Mouse (Mus musculus) hindbrain, embryonic 15.5 days (tissue): ENCODE measurements around the gene Frmpd1. TPM values are rescaled to one million over a fixed set of nuclear protein-coding genes. Genes with fewer than 3 reads are reported as not detected.

Experiments
- polyA plus RNA-seq: library from polyadenylated mRNA; unstranded; fragments of >200 nt; fragmentation: Nextera tagmentation; extraction: Ambion mirVana; gene quantifications from 2 replicates; pipeline ENCODE4 v1.2.1, GENCODE M21; 2015

The Frmpd1 gene
- polyA plus RNA-seq, 1 experiment from 2014 or later, result 2.9 TPM

Other genes with a start within 250 kb of the Frmpd1 start
- 27.0 and 29.2 TPM in 2 replicates for gene Grhpr, start 203.5 kb upstream of the Frmpd1 start, polyA plus RNA-seq
- gene Zbtb5, start 172.5 kb upstream of the Frmpd1 start, polyA plus RNA-seq, result 39.6 and 41.7 TPM in 2 replicates
- gene Polr1e, start 166.3 kb upstream of the Frmpd1 start, polyA plus RNA-seq, result 33.9 and 36.7 TPM in 2 replicates
- 17.2 and 19.0 TPM in 2 replicates for gene Fbxo10, start 100.3 kb upstream of the Frmpd1 start, polyA plus RNA-seq
- 159 and 170 TPM in 2 replicates for gene Tomm5, start 76.8 kb upstream of the Frmpd1 start, polyA plus RNA-seq
- gene Trmt10b, start 112.3 kb downstream of the Frmpd1 start, polyA plus RNA-seq, result 22.9 and 23.3 TPM in 2 replicates
- gene Dcaf10, start 157.2 kb downstream of the Frmpd1 start, polyA plus RNA-seq, result 7.7 and 8.3 TPM in 2 replicates
- gene Exosc3, start 157.9 kb downstream of the Frmpd1 start, polyA plus RNA-seq, result 32.9 and 34.1 TPM in 2 replicates
- 69.5 and 73.3 TPM in 2 replicates for gene Slc25a51, start 223.9 kb downstream of the Frmpd1 start, polyA plus RNA-seq